Mouse (Mus musculus): ENCODE measurements around the gene Gm11114. TPM values are rescaled to one million over a fixed set of nuclear protein-coding genes. Genes with fewer than 3 reads are reported as not detected.

Gm11114 gene
- polyA plus RNA-seq, 1 experiment: not detected

- H3K27ac ChIP-seq (ENCODE audit: insufficient read depth, low read length): no peak overlapping the region
- H3K4me1 ChIP-seq (ENCODE audit: control insufficient read depth, insufficient read depth, low read length): no peaks in the 10 kb centered on the region
- TF ChIP-seq POLR2A (IDR thresholded peaks at IDR 0.05; ENCODE audit: low read depth, low read length): no peak
- no peak for TF ChIP-seq CTCF (IDR thresholded peaks at IDR 0.05; ENCODE audit: borderline replicate concordance, insufficient read depth, low read length)
- H3K4me3 ChIP-seq (ENCODE audit: insufficient read depth, low read length): peak overlapping the region; percentile 49
Observed at GRCm38 (mm10) chr9:85326292-85327241, 14.0 kb downstream of the Gm11114 start.

DNA sequence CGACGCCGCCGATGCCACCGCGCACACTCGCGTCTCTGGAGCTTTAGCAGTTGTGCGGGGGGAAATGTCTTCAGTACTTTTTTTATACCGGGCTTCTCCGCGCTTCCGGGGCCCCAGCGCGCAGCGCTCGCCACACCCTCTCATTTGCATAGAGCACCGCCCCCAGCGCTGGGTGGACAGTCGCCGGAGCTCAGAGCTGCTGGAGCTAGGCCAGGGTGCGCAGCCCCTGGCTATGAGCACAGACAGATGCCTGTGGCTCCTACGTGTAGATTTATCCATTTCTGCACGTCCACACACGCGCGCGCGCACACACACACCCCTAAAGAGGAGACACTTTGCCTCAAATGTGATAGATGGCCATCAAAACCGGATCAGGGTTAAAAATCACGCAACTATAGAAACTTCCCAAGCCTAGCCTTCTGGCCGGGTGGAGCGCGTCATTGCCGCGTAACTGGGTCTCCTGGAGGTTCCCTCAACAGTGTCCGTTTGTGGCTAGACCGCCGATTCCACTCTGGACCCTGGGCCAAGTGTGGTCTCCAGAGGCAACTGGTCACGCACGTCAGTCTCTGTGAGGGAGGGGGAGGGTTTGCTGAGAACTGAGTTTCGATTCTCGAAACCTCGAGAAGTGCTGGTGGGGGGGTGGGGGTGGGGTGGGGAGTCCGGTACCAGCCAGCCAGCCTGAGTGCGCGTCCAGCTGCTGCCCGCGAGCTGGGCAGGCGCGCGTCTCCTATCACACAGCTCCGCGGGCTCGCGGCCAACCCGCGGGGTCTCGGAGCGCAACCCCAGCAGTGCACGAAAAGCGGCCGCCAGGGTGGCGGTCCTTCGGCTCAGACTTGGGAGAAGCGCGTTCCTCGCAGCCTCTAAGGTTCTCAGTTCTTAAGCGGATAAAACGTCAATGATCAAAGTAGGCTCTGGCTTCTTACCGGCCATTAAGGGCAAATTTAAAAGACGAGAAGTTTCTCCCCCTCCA, 15.0 kb downstream of the Gm11114 start, which contains the start of gene Tent5a:
Gene Tent5a, minus strand, starts transcription at position 107 of the 970 bp plus-strand sequence.
- H3K27ac ChIP-seq (ENCODE audit: insufficient read depth, low read length): peak within 1 kb of the TSS; percentile 73
- H3K4me3 ChIP-seq (ENCODE audit: insufficient read depth, low read length): peak within 1 kb of the TSS; percentile 49
- H3K4me1 ChIP-seq (ENCODE audit: control insufficient read depth, insufficient read depth, low read length): no peaks in the 10 kb centered on the region
- no peak for TF ChIP-seq CTCF (IDR thresholded peaks at IDR 0.05; ENCODE audit: borderline replicate concordance, insufficient read depth, low read length)
- TF ChIP-seq POLR2A (IDR thresholded peaks at IDR 0.05; ENCODE audit: low read depth, low read length): peak; percentile 80

DNA sequence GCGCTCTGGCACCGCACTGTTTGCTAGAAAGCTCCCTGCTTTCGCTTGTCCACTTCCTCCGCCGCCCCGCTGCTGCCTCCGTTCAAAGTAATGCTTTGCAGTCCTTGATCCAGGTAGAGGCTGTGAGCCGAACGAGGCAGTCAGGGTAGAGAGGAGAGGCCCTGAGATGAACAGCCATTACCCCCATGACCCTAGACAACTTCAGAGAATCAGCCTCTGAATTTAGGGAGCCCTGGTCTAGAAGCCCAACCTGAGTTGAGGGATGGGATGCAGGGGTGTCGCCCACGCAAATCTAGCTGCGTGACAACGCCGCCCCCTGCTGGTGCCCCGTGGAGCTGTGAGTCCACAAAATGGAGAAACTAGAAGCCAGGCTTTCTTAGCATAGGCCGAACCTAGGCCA, 15.7 kb downstream of the Gm11114 start:
- no peaks in the 10 kb centered on the region for H3K4me1 ChIP-seq (ENCODE audit: control insufficient read depth, insufficient read depth, low read length)
- H3K4me3 ChIP-seq (ENCODE audit: insufficient read depth, low read length): peak overlapping the region; percentile 49
- TF ChIP-seq POLR2A (IDR thresholded peaks at IDR 0.05; ENCODE audit: low read depth, low read length) (peak; percentile 22; the same call in 1 of the 2 replicates), CTCF (IDR thresholded peaks at IDR 0.05; ENCODE audit: borderline replicate concordance, insufficient read depth, low read length) (peak; percentile 94)
- H3K27ac ChIP-seq (ENCODE audit: insufficient read depth, low read length): peak overlapping the region; percentile 73

GRCm38 (mm10) chr9:85331521-85331920, 18.9 kb downstream of the Gm11114 start:
- no peak overlapping the region for H3K4me3 ChIP-seq (ENCODE audit: insufficient read depth, low read length)
- H3K27ac ChIP-seq (ENCODE audit: insufficient read depth, low read length): no peak overlapping the region
- H3K4me1 ChIP-seq (ENCODE audit: control insufficient read depth, insufficient read depth, low read length): no peaks in the 10 kb centered on the region
- TF ChIP-seq POLR2A (IDR thresholded peaks at IDR 0.05; ENCODE audit: low read depth, low read length): no peak

- no peak overlapping the region for H3K4me3 ChIP-seq (ENCODE audit: insufficient read depth, low read length)
- H3K4me1 ChIP-seq (ENCODE audit: control insufficient read depth, insufficient read depth, low read length): no peaks in the 10 kb centered on the region
- TF ChIP-seq CTCF (IDR thresholded peaks at IDR 0.05; ENCODE audit: borderline replicate concordance, insufficient read depth, low read length): no peak
- no peak for TF ChIP-seq POLR2A (IDR thresholded peaks at IDR 0.05; ENCODE audit: low read depth, low read length)
- no peak overlapping the region for H3K27ac ChIP-seq (ENCODE audit: insufficient read depth, low read length)
Observed at GRCm38 (mm10) chr9:85336046-85336445, 23.5 kb downstream of the Gm11114 start.

- no peak overlapping the region for H3K4me3 ChIP-seq (ENCODE audit: insufficient read depth, low read length)
- H3K4me1 ChIP-seq (ENCODE audit: control insufficient read depth, insufficient read depth, low read length): no peaks in the 10 kb centered on the region
- TF ChIP-seq POLR2A (IDR thresholded peaks at IDR 0.05; ENCODE audit: low read depth, low read length) (no peak), CTCF (IDR thresholded peaks at IDR 0.05; ENCODE audit: borderline replicate concordance, insufficient read depth, low read length) (no peak)
- H3K27ac ChIP-seq (ENCODE audit: insufficient read depth, low read length): no peak overlapping the region
Observed at GRCm38 (mm10) chr9:85340303-85340702, 27.7 kb downstream of the Gm11114 start.

GRCm38 (mm10) chr9:85342892-85343785, 30.6 kb downstream of the Gm11114 start:
- no peak for TF ChIP-seq POLR2A (IDR thresholded peaks at IDR 0.05; ENCODE audit: low read depth, low read length)
- TF ChIP-seq CTCF (IDR thresholded peaks at IDR 0.05; ENCODE audit: borderline replicate concordance, insufficient read depth, low read length): no peak
- no peak overlapping the region for H3K27ac ChIP-seq (ENCODE audit: insufficient read depth, low read length)
- no peak overlapping the region for H3K4me3 ChIP-seq (ENCODE audit: insufficient read depth, low read length)
- H3K4me1 ChIP-seq (ENCODE audit: control insufficient read depth, insufficient read depth, low read length): no peaks in the 10 kb centered on the region

DNA sequence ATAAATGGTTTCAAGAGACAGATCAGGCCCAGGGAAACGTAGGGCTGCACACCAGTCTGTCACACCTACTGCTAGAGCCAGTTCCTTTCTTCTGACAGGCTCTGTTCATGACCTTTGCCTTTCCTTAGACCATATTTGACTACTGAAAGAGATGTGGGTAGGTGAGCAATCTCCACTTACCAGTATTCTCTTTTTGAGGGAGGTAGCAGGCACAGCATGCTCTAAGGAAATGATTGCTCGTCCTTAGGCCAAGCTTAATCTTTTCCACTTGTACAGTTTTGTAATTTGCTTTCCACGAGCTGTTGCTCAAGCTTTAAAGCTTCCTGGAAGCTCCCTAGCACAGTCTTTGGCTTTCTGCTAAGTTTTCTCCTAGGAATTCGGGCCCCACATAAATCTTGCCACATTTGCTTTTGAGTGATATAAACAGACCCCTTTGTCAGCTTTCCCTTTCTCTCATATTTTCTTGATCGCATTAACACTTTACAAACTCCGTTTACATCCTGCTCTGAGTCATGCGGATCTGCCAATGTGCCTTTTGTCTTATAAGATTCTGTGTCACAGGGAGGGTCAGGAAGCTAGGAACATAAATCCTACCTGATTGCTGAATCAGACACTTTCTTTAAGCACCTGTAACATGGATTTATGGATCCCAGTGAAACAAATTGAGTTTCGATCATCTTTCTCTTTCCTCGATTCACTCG, 35.4 kb downstream of the Gm11114 start:
- no peak overlapping the region for H3K27ac ChIP-seq (ENCODE audit: insufficient read depth, low read length)
- no peaks in the 10 kb centered on the region for H3K4me1 ChIP-seq (ENCODE audit: control insufficient read depth, insufficient read depth, low read length)
- TF ChIP-seq CTCF (IDR thresholded peaks at IDR 0.05; ENCODE audit: borderline replicate concordance, insufficient read depth, low read length) (no peak), POLR2A (IDR thresholded peaks at IDR 0.05; ENCODE audit: low read depth, low read length) (no peak)
- H3K4me3 ChIP-seq (ENCODE audit: insufficient read depth, low read length): no peak overlapping the region
